Mouse (Mus musculus) liver, embryonic 14.5 days (tissue): ENCODE data around the gene Bcr. TPM values are rescaled to one million over a fixed set of nuclear protein-coding genes. Genes with fewer than 3 reads are reported as not detected.
A peak's percentile ranks its signal among the peaks of the same experiment; 100 is the strongest.

Source experiments
- ATAC-seq: fragments of 200-750 bp; cut with Nextera tagmentation; 2 replicates; pipeline ENCODE4 v1.8.0; 2017; ENCODE audit warnings: moderate number of reproducible peaks, mild to moderate bottlenecking, moderate library complexity; ENCODE audit not compliant: insufficient read depth
- DNase-seq, 3 experiments: peaks; one replicate each; pipeline ENCODE4 v3.0.0-alpha.2; 2012 to 2013; ENCODE audit warnings: low read depth in 3 of 3, low spot score in 3 of 3
- H3K27ac ChIP-seq: fragments of 300-500 bp; sonication (generic); 2 replicates; pipeline ENCODE4 v1.5.1; 2014; ENCODE audit warnings: moderate library complexity, mild to moderate bottlenecking, control low read depth, inconsistent platforms
- H3K27me3 ChIP-seq: fragments of 300-500 bp; sonication (generic); 2 replicates; pipeline ENCODE4 v1.6.1; 2014; ENCODE audit warnings: mild to moderate bottlenecking, low read length, moderate library complexity; ENCODE audit not compliant: control insufficient read depth, insufficient read depth
- H3K36me3 ChIP-seq: fragments of 300-500 bp; sonication (generic); replicated peaks from 2 replicates; pipeline ENCODE4 v1.6.1; 2014; ENCODE audit warnings: low read depth; ENCODE audit not compliant: control insufficient read depth, insufficient read depth
- H3K4me1 ChIP-seq, 2 experiments: fragments of 200-500 bp in 1 of 2; fragments of 300-500 bp in 1 of 2; sonication (generic) in 1 of 2; replicated peaks; 2 replicates each; pipeline ENCODE4 v1.6.1; 2012 to 2014; ENCODE audit warnings: antibody characterized with exemption in 1 of 2, inconsistent platforms in 1 of 2, low read length in 1 of 2; ENCODE audit not compliant: control insufficient read depth in 2 of 2, insufficient read depth in 2 of 2
- H3K4me2 ChIP-seq: fragments of 300-500 bp; sonication (generic); 2 replicates; pipeline ENCODE4 v1.6.1; 2014; ENCODE audit warnings: low read depth, mild to moderate bottlenecking, control low read depth, moderate library complexity
- H3K4me3 ChIP-seq, 2 experiments: fragments of 200-500 bp in 1 of 2; fragments of 300-500 bp in 1 of 2; sonication (generic) in 1 of 2; 2 replicates each; pipeline ENCODE4 v1.5.1; 2012 to 2014; ENCODE audit warnings: low read depth in 2 of 2, low read length in 2 of 2, mild to moderate bottlenecking in 2 of 2, control low read depth in 1 of 2, inconsistent platforms in 1 of 2, moderate library complexity in 1 of 2; ENCODE audit not compliant: insufficient read depth in 1 of 2
- H3K9ac ChIP-seq: fragments of 300-500 bp; sonication (generic); replicated peaks from 2 replicates; pipeline ENCODE4 v1.6.1; 2014; ENCODE audit warnings: mild to moderate bottlenecking, control low read depth, moderate library complexity
- H3K9me3 ChIP-seq: fragments of 300-500 bp; sonication (generic); 2 replicates; pipeline ENCODE4 v1.6.1; 2016; ENCODE audit warnings: low read length, mixed read lengths; ENCODE audit not compliant: control insufficient read depth
- CTCF ChIP-seq: IDR thresholded peaks from 2 replicates; pipeline ENCODE4 v1.5.1; 2016; ENCODE audit warnings: antibody characterized with exemption, low read depth, control low read depth
- EP300 ChIP-seq: IDR thresholded peaks from 2 replicates; pipeline ENCODE4 v1.6.1; 2016; ENCODE audit warnings: antibody characterized with exemption, low read depth
- WGBS: fragments of 180-500 bp; shearing (Covaris S2); extraction: QIAGEN DNeasy Blood & Tissue Kit; methylation state at CpG from one replicate; pipeline ENCODE4 v1.1.7; 2014; ENCODE audit not compliant: insufficient replicate concordance; 5-methylcytosine and 5-hydroxymethylcytosine counted together
- polyA plus RNA-seq, 2 experiments: library from polyadenylated mRNA; depleted of rRNA in 1 of 2; stranded (reverse) in 1 of 2; unstranded in 1 of 2; fragments of >200 nt; fragmentation: Nextera tagmentation in 1 of 2; extraction: Ambion mirVana in 1 of 2; gene quantifications; 2 replicates each; pipeline versions ENCODE4 v1.2.1 to v1.2.3; 2012 to 2014

Bcr gene
- polyA plus RNA-seq, 2 experiments, result 0.85 to 3.5 TPM

DNA sequence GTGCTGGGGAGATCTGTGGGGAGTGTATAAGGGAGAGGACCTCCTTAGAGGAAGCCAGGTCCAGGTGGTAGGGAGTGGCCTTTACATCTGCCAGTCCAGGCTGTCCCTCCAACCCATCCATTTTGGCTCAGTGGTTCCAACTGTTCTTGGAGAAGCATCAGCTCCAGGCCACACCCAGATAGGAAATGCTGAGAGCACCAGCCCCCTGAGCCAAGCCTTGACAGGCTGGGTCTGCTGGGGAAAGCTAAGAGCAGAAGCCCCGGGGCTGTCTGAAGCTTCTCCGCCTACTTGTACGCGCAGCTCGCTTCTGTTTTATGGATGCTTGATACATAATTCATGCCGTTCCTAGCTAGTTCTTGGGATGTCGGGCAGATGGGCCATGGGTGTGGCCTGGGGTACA is 39.9 kb downstream of the Bcr start:
- WGBS, result 86% methylated on average over 7 of the region's 7 CpGs
- Histone ChIP-seq H3K9ac (no peak overlapping the region), H3K4me3 (no peak overlapping the region), H3K36me3 (no peaks in the 10 kb centered on the region), H3K27ac (no peak overlapping the region), H3K27me3 (no peaks in the 10 kb centered on the region), H3K4me2 (no peak overlapping the region), H3K9me3 (no peaks in the 10 kb centered on the region), H3K4me1 (peaks cover 0 to 31% of the 10 kb centered on the region in 2 experiments; a peak in 2 of 4 replicates)
- ATAC-seq (no peak), DNase-seq (no peak)
- no peak for TF ChIP-seq CTCF
- no peak for TF ChIP-seq EP300

GRCm38 (mm10) chr10:75103502-75103901 is 43.1 kb downstream of the Bcr start:
- WGBS, result 13% methylated on average over 2 of the region's 2 CpGs
- Histone ChIP-seq H3K27me3 (no peaks in the 10 kb centered on the region), H3K4me3 (no peak overlapping the region), H3K36me3 (no peaks in the 10 kb centered on the region), H3K4me2 (no peak overlapping the region), H3K9ac (no peak overlapping the region), H3K27ac (no peak overlapping the region), H3K4me1 (peaks cover 0 to 22% of the 10 kb centered on the region in 2 experiments; a peak in 2 of 4 replicates), H3K9me3 (no peaks in the 10 kb centered on the region)
- no peak for DNase-seq
- peak; percentile 56; the same call in 1 of the 2 replicates for ATAC-seq
- TF ChIP-seq CTCF (no peak), EP300 (no peak)

GRCm38 (mm10) chr10:75104191-75105098 is 44.1 kb downstream of the Bcr start:
- H3K9me3 ChIP-seq, result no peaks in the 10 kb centered on the region
- H3K4me3 ChIP-seq, result no peak overlapping the region
- TF ChIP-seq CTCF (no peak), EP300 (no peak)
- no peaks in the 10 kb centered on the region for H3K36me3 ChIP-seq
- no peak overlapping the region for H3K27ac ChIP-seq
- H3K4me1 ChIP-seq, result peaks cover 0 to 19% of the 10 kb centered on the region in 2 experiments; a peak in 2 of 4 replicates
- DNase-seq, result no peak
- 28% methylated on average over 9 of the region's 9 CpGs for WGBS
- no peaks in the 10 kb centered on the region for H3K27me3 ChIP-seq
- no peak for ATAC-seq
- H3K4me2 ChIP-seq, result no peak overlapping the region
- no peak overlapping the region for H3K9ac ChIP-seq

GRCm38 (mm10) chr10:75105099-75105461 is 44.7 kb downstream of the Bcr start:
- no peak for TF ChIP-seq CTCF
- TF ChIP-seq EP300, result no peak
- Histone ChIP-seq H3K9me3 (no peaks in the 10 kb centered on the region), H3K36me3 (no peaks in the 10 kb centered on the region), H3K4me2 (no peak overlapping the region), H3K4me1 (peaks cover 0 to 19% of the 10 kb centered on the region in 2 experiments; a peak in 2 of 4 replicates), H3K9ac (no peak overlapping the region), H3K27ac (no peak overlapping the region), H3K27me3 (no peaks in the 10 kb centered on the region), H3K4me3 (no peak overlapping the region)
- WGBS, result 31% methylated on average over 4 of the region's 4 CpGs
- ATAC-seq, result no peak
- no peak for DNase-seq

GRCm38 (mm10) chr10:75105687-75106086 is 45.3 kb downstream of the Bcr start:
- ATAC-seq, result no peak
- Histone ChIP-seq H3K9ac (no peak overlapping the region), H3K4me1 (peaks cover 0 to 19% of the 10 kb centered on the region in 2 experiments; a peak in 2 of 4 replicates), H3K27ac (no peak overlapping the region), H3K36me3 (no peaks in the 10 kb centered on the region), H3K4me3 (no peak overlapping the region), H3K4me2 (no peak overlapping the region), H3K27me3 (no peaks in the 10 kb centered on the region), H3K9me3 (no peaks in the 10 kb centered on the region)
- DNase-seq, result no peak
- TF ChIP-seq CTCF (no peak), EP300 (no peak)
- 51% methylated on average over 5 of the region's 5 CpGs for WGBS
